Mouse (Mus musculus) adrenal gland, postnatal 14 days (tissue): ENCODE data around the gene Cbx8. TPM values are rescaled to one million over a fixed set of nuclear protein-coding genes. Genes with fewer than 3 reads are reported as not detected.
A peak's percentile ranks its signal among the peaks of the same experiment; 100 is the strongest.

Experiments
- DNase-seq: peaks from one replicate; pipeline ENCODE4 v3.0.0; 2021; ENCODE audit warnings: mixed read lengths
- long read RNA-seq, 2 experiments: library from polyadenylated mRNA; stranded (forward); transcript quantifications; one replicate each; pipeline ENCODE4 v2.0.0; 2021
- total RNA-seq: library from RNA; stranded (reverse); gene quantifications from 2 replicates; pipeline ENCODE4 v1.2.3, GENCODE M21; 2021

Cbx8 gene
- 13.1 and 16.7 TPM in 2 replicates for total RNA-seq
- long read RNA-seq, experiment 1, transcript Cbx8-201 (5 exons, 3,580 nt) = major isoform, 23 of 29 reads
- long read RNA-seq, experiment 1, partial matches to known transcripts = 1 of 29 reads
- long read RNA-seq, experiment 1, other reads (novel, unspliced or antisense) = 5 of 29 reads
- long read RNA-seq, experiment 2, transcript Cbx8-201 (5 exons, 3,580 nt) = major isoform, 15 of 23 reads
- long read RNA-seq, experiment 2, partial matches to known transcripts = 0 of 23 reads
- long read RNA-seq, experiment 2, other reads (novel, unspliced or antisense) = 8 of 23 reads

DNA sequence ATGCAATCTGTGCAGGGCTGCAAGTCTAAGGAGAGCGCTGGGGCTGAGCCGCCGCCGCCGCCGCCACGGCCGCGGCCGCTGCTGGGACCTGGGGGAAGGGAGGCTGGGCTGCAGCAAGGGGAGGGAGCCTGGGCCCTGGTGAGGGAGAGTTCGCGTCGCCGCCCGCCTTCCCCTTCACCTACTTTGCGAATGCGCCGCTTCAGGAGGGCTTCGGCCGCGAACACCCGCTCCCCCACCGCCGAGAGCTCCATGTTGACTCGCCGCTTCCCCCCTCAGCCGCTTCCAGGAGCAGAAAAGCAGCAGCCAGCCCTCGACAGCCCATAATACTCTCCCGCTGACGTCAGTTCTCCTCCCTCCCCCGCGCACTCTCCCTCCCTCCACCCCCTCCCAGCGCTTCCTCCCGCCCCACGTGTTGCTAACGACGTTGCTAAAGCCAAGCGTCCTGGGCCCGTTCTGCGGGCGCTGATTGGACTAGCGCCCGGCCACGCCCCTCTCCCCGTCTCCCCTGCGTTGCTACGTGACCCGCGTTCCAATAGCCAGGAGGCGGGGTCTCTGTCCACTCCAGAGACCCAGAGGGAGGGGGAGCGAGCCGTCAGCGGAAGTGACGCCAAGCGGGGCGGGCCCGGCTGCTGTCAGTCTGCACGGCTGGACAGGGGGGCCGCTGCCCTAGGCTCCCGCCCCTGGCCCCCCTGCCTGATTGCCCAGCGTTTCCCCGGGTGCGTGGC is at the start of gene Cbx8:
Gene Cbx8, minus strand, starts transcription at position 370 of the 725 bp plus-strand sequence.
- peak; percentile 100 for DNase-seq

DNA sequence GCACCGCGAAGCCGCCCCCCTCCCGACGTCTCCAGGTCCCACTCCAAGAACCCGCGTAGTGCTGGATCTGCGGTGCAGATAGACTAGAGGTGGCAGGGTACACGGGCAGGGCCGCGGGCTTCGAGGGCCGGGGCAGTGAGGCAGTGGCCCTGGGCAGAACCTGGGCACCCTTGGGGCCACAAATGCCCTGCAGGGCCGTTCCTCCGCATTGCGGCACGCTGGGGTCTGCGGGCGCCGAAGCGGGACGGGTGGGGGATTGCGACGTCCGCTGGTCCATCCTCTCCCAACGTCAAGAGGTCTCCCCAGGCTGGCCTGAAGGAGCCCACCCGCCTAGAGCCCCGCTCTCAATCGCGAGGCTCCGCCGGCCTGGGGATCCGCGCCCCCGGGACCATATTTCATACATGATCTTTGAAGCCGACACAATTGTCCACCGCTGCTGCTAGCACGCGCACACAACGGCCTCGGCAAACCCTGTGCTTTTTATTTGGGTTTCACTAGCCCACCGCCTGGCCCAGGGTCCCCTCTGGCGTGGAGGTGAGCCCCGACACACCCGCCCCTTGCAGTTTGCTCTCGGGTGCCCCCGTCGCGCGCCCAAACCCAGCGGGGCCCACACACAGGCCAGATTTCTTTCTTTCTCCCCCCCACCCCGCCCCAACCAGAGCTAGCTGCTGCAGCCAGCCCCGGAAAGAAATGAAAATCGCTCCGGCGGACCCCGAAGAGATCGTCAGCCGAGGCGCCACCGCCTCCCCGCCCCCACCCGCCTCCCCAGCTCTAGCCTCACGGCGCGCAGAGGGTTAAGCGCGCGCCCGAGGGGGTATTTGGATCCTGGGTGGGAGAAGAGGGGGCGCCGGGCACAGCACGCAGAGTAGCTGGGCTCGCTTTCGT is 49.5 kb upstream of the Cbx8 start:
- DNase-seq = peak; percentile 38

DNA sequence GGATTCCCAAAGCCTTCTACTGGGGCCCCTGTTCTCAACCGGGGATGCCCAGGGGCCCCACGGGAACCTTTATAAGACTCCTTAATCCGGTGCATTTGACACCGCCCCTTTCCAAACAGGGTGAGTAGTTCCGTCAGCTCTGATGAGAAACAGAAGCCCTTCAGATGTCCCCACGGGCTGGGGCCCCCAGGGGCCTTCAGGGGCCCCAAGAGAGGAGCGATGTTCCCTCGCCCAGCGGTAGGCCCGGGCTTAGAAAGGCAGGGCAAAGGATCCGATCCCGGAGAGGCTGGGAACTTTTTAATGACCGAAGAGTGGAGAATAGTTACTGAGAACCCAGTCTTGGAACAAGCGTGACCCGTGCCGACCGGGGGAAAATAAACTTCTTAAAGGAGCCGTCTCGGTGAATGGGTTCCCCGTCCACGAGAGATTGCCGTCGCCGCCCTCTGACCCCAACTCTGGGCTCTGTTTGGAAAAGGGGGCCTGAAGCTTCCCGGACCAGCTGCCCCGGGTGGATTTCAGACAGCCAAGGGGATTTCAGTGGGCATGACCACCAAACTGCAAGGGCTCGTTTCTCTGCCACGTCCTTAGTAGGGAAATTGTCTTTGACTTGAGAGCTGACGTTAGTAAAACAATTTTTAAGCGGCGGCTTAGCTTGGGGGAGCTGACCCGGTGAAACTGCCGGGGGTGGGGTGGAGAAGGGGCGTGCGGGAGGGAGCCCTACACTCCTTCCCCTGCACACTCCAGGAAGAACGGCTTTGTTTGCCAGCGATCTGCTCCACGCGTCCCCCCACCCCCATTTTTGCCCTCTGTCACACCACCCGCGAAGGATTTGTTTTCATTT is 48.7 kb upstream of the Cbx8 start:
- DNase-seq = peak; percentile 39

DNA sequence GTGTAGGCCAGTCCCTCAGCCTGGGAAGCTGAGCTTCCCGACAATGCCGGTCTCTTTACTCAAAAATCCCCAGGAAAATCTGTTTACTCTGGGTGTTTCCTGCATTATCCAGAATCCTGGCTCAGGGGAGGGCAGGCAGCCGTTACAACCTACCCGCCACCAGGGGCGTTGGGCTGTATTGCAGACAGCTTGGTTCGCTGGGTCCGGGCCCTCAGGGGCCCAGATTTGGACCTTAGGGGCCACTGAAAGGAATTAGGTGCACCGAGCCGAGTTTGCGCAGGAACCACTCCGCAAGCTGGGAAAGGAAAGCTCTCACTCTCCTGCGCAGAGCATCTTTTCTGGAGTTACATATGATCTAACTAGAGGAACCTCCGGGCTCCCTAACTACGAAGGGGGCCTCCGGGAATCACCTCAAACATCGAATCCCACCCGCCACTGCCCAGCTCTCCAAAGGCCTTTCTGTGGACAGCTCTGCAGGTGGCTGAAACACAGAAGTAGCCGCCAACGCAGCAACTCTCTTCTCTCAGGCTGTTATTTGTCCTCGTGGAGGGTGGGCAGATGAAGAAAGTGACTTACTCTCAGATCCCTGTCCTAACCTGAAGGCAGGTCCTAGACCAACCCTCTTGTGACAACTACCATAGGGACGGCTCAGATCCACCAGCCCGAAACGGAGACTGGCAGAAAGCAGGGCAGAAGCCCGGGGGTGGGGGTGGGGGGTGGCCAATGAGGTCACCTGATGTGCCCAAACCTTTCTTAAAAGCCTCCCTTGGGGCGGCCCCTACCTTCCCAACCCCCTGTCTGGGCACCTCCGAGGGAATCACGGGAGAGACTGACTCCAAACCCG is 47.8 kb upstream of the Cbx8 start:
- peak; percentile 58 for DNase-seq

DNA sequence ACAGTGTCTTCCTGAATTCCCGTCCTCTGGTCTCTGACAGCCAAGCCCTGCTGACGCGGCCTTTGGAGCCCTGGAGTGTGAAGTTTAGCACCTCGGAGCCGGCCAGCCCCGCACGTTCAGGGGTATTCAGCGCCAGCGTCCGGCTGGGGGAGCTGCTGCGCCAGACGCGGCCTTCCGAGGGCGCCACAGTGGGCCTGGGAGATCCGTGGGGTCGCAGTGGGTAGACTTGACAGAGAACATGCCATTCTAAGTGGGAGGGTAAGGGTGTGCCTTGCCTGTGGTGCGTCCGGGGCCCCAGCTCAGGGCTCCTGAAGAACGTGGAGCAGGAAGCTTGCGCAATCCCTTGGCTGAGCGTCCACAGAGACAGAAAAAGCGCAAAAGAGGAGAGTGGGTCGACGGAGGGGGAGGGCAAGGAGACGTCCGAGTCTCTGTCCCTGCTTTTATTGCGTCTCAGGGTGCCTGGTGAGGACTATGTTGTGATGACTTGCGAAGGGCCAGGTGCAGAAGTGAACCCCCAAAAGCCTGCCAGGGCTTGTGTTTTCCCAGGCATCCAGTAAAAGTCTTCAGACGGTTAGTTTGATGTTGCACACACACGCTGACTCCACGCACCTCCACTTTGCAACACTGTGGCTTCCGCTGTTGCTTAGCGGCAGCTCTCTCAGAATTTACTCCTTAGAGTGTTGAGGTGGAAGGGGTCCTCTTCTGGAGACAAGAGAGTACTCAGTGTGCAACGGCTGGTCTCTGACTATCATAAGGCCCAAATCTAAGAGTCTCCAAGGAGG is 46.7 kb upstream of the Cbx8 start:
- DNase-seq = peak; percentile 69

DNA sequence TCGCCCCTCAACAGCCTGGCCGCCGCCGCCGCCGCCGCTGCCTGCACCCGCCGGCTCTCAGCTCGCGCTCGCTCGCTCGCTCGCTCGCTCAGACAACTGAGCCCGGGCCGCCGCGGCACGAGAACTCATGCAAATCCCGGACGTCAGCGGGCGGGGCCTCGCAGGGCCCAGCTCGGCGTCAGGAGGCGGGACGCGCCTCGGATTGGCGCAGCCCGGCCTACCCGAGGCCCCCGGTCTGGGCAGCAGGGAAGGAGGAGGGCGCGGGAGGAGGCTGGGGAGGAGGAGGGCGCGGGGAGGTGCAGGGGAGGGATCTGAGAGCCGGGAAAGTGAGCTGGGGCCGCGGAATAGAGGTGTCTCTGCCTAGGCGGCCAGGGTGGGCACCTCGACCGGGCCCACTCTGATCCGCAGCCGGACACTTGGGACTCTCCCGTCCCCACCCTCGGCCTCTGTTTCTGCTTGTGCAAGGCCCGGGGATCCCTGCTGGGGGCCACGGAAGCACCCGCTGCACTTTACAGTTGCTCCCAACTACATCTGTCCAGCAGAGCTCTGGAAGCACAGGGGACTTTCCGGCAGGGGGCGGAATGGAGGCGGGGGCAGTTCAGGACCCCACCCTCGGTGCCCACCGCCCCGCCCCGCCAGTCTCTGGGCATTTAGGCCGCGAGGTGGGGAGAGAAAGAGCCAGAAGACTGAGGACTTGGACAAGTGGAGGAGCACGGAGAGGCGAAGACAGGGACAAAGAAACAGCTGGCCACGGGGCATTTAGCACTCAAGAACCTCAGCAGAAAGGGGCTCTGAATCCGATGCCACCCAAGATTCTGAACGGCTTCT is 45.6 kb upstream of the Cbx8 start, which contains the start of gene Cbx4:
Gene Cbx4, minus strand, starts transcription at position 78 of the 828 bp plus-strand sequence.
- peak; percentile 98 for DNase-seq

DNA sequence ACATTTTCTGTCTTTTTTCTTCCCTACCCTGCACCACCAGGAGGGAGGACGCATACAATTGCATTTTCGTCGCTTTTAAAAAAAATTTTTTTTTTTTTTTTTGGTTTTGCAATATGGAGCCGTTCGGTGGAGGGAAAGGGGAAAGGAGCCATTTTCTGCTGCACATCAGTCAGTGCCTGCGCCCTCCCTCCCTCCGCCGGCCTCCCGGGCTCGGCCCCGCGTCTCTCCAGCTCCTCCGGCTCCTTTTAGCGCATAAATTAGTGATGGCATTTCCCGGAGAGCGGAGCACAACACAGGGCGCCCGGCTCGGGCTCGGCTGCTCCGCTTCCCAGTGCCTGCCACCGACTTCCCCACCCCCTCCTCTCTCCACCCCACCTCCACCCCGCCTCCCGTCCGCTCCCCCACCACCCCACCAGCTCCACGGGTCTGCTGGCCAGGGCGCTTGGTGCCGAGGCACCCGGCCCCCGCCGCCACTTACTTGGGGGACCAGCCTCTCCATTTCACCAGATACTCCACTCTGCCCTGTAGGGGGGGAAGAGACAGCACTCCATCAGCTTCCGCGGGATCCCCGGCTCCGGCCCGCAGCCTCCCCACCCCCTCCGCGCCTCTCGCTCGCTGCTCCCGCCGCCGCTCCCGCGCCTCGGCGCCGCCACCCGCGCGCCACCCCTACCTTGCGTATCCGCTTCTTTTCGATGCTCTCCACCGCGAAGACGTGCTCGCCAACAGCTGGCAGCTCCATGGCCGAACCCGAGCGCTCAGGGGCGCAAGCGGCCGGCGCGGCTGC is 44.7 kb upstream of the Cbx8 start:
- DNase-seq = peak; percentile 81

DNA sequence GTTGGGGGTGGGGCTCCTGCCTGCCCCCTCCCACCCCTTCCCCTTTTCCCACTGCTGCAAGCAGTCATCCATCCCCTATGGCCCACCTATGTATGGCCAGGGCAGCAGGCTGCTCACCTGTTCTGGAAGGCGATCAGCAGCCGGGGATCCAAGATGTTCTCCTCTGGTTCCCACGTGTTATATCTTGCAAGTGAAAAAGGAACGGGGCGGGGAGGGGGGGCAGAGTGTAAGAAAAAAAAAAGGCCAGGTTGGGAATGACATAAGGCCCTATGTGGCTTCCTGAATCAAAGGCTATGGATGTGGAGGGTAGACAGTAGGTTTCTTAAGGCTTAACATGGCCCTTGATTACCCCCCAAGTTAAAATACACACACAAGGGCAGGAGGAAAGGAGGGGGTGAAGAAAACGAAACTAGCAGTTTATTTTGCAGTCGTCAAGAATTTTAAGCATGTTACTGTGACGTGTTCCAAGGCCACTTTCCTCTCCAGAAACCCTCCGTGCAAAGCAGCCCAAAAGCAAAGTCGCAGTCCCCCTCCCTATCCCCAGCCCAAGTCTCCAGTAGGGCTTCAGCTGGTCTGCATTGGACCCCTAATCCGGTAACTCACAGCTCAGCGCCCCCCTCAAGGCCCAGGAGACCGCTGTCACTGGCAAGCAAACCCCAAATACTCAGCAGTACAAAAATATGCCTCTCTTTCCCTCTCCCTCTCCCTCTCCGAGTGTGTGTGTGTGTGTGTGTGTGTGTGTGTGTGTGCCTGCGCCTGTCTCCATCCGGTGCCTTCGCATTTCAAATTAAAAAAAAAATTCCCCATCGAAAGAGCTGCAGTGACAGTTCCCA is 43.9 kb upstream of the Cbx8 start:
- peak; percentile 54 for DNase-seq

DNA sequence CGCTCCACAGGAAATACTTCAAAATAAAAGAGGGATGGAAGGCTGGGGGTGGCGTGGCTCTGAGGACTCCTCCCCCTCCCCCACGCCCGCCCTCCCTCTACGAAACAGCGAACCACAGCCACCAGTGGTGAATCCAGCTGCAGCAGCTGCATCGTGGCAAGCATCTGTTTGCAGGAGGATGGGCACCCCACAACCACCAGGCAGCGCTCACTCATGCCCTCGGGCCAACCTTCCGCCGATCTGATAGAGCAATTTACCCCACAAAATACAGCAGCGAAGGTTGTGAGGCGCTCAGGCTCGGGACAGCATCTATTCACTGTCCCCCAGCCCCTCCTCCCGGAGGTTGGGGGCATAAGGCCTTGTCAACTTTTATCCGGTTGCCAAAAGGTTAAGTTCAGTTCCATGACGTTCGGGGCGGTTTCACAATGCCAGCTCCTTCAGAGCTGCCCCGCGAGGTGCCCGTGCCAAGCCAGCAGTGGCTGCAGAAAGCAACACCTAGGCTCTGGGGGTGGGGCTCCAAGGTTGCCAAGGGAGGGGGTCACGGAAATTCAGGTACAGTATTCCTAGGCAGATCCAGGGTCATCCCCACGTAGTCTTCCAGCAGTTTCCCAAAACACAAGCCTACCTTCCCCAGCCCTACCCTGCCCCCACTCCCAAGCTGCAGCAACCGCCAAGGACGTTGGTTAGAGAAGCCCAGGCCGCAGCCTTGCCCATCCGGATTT is 43.1 kb upstream of the Cbx8 start:
- DNase-seq = peak; percentile 87

DNA sequence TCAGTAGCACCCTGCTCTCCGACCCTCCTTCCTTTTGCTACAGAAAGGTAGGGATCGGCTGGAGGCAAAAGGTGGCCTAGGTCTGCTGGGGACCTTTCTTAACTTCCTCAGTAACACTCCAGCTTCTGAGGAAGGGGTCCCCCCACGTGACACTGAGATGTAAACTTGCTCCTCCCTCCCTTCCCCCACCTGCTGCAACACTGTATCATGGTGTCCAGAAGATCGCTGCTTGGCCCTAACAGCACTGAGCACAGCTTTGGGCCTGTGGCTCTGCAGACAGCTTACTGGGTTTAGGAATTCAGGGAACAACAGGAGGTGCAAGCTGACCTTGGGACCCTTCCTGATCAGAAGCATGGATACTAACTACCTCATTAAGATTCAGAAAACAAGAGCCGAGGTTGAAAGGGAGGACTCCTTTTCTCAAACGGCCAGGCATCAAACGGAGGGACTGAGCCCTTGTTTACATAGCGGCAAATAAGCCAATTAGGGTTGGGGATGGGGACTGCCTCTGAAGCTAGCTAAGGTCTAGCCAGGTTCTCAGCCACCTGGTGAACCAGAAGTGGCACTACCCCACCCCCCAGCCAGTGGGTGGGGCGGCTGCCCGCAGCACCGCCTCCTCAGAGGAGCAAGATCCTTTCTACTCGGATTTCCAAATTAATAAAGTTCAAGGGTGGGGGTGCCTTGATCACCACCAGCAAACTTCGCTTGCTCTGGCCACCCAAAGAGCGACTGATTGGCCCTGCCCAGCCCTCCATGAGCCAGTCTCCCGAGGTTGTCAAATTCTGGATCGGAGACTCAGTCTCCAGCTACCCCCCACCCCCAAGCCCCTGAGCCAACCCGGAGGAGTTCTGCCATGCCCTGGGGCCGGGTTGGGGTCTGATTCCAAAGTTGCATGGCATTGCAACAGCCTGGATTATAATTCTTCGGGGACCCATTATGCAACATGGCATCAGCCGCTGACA is 42.1 kb upstream of the Cbx8 start:
- peak; percentile 61 for DNase-seq

DNA sequence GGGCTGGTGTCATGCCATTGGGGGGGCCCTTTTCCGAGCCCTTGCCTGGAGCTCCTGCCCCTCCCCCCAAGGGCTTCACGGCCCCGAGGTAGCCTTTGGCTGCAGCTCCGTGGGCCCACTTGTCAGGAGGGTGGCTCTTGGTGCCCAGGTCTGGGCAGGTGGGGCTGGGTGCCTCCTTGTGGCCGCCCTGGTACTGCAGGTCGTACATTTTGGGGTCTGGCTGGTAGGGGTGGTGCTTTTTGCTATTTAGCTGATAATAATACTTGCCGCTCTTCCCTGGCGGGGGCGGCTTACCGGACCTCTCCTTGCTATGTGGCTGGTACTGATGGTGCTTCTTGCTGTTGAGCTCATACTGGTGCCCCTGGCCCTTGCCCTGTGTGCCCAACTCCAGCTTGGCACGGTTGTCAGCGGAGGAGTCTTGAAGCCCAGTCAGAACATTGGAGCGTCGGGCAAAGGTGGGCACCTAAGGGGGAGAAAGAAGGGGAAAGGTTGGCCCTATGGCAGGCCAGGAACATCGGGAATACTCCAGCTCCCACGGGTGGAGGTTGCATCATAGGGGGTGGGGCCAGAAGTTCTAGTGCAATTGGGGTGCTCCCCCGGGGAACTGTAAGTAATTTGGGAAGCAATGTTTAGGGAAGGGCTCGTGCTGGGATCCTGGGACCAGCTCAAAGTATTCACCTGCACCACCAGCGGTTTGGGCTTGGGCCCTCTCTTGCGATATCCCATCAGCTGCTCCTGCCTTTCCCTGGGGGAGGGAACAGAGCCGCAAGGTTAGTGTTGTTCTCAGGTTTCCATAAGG is 41.3 kb upstream of the Cbx8 start:
- peak; percentile 69 for DNase-seq

DNA sequence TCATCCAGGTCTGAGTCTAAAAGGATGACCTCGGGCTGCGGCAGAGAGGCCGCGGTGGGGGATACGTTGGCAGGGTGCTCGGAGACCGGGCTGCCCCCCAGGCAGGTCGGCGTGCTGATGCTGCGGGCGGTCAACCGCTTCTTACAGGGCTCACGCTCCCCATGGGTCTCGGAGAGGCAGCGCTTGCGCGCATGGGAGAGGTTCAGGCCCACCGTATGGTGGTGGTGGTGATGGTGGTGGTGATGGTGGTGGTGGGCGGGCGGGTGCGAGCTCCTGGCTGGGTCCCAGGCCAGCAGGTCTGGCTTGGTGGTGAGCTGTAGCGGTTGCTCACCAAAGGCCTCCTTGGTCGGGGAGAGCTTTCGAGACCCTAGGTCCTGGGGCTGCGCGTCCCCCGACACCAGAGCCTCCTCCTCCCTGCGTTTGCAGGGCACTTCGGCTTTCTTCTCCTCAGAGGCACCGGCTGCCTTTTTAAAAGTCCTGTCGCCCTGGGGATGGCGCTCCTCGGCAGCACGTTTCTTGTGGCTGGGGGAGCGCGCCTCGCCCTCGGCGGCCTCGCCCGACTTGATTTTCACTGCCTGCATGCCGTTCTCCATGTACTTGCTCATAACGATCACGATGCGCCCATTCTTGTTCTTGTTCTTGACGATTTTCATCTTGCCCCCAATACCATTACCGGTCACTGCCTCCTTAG is 40.5 kb upstream of the Cbx8 start:
- DNase-seq = peak; percentile 21

DNA sequence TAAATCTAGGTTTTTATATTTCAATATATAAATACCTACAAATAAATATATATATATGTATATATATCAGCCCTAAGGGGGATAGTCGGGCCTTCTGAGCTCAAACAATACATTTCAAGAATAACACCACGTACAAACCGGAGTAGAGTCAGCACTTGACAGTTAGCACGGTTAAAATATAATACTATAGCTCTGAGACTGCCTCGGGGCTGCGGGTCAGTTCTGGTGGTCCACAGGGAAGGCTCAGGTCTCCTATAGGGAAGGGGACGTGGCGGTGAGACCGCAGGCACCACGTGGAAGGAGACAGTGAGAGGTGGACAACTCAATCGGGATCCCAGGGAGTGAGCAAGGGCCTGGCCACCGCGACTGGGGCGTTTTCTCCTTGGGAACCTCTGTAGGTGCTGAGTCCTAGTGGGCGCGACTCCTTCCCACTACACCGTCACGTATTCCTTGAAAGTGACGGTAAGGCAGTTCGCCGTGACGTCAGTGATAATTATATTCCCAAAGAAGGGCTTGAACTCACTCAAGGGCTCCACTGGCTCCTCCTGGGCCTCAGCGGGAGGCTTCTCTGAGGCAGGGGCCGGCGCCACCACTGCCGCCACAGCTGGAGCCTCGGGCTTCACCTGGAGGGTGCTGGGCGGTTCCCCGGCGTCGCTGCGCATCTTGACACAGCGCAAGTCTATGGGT is 39.8 kb upstream of the Cbx8 start:
- DNase-seq = no peak
